In the genomic region with DNA sequence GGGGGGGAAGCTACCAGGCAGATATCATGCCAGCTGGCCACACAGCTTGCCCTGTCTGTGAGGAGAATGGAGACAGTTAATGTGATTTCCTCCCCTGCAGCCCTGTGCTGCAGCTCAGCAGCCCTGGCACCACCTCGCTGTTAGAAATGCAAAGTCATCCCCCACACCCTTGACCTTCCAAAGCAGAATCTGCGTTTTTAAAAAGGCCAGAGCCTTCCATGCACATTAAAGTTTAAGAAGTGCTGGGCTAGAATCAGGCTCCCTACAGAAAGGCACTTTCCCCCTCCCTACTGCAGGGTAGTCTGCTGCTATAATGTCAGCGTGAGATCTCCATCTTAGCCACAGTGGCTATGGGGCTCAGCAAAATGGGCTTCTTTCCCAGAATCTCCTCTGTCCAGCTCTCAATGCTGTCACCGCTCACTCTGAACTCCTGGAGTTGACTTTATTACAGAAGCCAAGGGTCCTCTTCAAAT, we compare ENCODE assay signal across 8 mouse cellular contexts. TPM values are rescaled to one million over a fixed set of nuclear protein-coding genes. Genes with fewer than 3 reads are reported as not detected.
DNase-seq lines count a peak whose midpoint lies in the region; ATAC-seq and TF ChIP-seq lines count a peak whose summit lies in the region.

No protein-coding gene starts in this region.

- H3K36me3 ChIP-seq in lung, postnatal 0 days (ENCODE audit: insufficient read depth, low read length) = no peaks in the 10 kb centered on the region

- TF ChIP-seq EP300 in lung, postnatal 0 days (IDR thresholded peaks at IDR 0.05) = no peak

- no peak for TF ChIP-seq CTCF in lung, postnatal 0 days (IDR thresholded peaks at IDR 0.05)

- H3K27me3 ChIP-seq in lung, postnatal 0 days (replicated peaks; ENCODE audit: insufficient read depth, low read length) = no peaks in the 10 kb centered on the region

- ATAC-seq in lung, postnatal 0 days = 0 out of 2 replicates have a peak, but pooled peaks have one; percentile 16
- ATAC-seq in erythroid progenitor cell, adult 5-6 weeks (replicated peaks; ENCODE audit: low FRiP score, poor library complexity, severe bottlenecking) = peak; percentile 98
- no peak for ATAC-seq in activated CD4-positive, CD25-positive, alpha-beta regulatory T cell, adult 4 months

- H3K4me1 ChIP-seq in lung, postnatal 0 days (ENCODE audit: insufficient read depth, low read depth, low read length) = no peaks in the 10 kb centered on the region

- 27% methylated on average over 4 of the region's 4 CpGs for WGBS in lung, postnatal 0 days

- no peak overlapping the region for H3K9ac ChIP-seq in lung, postnatal 0 days (replicated peaks; ENCODE audit: low read depth)

- no peak overlapping the region for H3K27ac ChIP-seq in lung, postnatal 0 days (ENCODE audit: low read length)

- H3K4me2 ChIP-seq in lung, postnatal 0 days (replicated peaks; ENCODE audit: low read depth, low read length) = no peak overlapping the region

- H3K4me3 ChIP-seq in lung, postnatal 0 days (ENCODE audit: low read depth, low read length) = no peak overlapping the region

- DNase-seq in adrenal gland, adult (ENCODE audit: inconsistent age in 2 of 2, low spot score in 1 of 2) = peak; percentile 72 to 89
- DNase-seq in adrenal gland, postnatal 4 days (ENCODE audit: low spot score in 2 of 2) = no peak
- DNase-seq in lung, postnatal 0 days (ENCODE audit: low spot score) = peak; percentile 61
- no peak for DNase-seq in lung, postnatal 25 days (ENCODE audit: low spot score)
- peak; percentile 24 for DNase-seq in lung, postnatal 10 days
- no peak for DNase-seq in right cerebral cortex, postnatal 14 days

- no peaks in the 10 kb centered on the region for H3K9me3 ChIP-seq in lung, postnatal 0 days (ENCODE audit: low read length)

RNA-seq across cellular contexts. Expression of a gene that starts 10.8 kb away (rescaled TPM):
- total RNA-seq in adrenal gland, postnatal 4 days (2021) = 10 to 100 TPM; 57.2 to 75.8 TPM
- 14.6 and 16.0 TPM in 2 replicates for polyA plus RNA-seq in lung, postnatal 0 days (2015; fragmentation: Nextera tagmentation; extraction: Ambion mirVana)
- 2,179 and 2,513 TPM in 2 replicates for total RNA-seq in erythroid progenitor cell, adult 5-6 weeks (2015; ENCODE audit: low replicate concordance)
- 2,141 and 2,792 TPM in 2 replicates for total RNA-seq in erythroid progenitor cell, adult 5-6 weeks (2017; ENCODE audit: low replicate concordance)
- 10 to 100 TPM; 19.2 to 22.1 TPM for polyA plus RNA-seq in activated CD4-positive, CD25-positive, alpha-beta regulatory T cell, adult 4 months (2017; shearing (Covaris generic))

RNA-seq across cellular contexts. Expression of a gene that starts 45.7 kb away (rescaled TPM):
- 10 to 100 TPM; 75.6 to 77.6 TPM for total RNA-seq in adrenal gland, postnatal 4 days (2021)
- 19.8 and 22.4 TPM in 2 replicates for polyA plus RNA-seq in lung, postnatal 0 days (2015; fragmentation: Nextera tagmentation; extraction: Ambion mirVana)
- 124 and 134 TPM in 2 replicates for total RNA-seq in erythroid progenitor cell, adult 5-6 weeks (2015; ENCODE audit: low replicate concordance)
- total RNA-seq in erythroid progenitor cell, adult 5-6 weeks (2017; ENCODE audit: low replicate concordance) = 62.9 and 115 TPM in 2 replicates
- polyA plus RNA-seq in activated CD4-positive, CD25-positive, alpha-beta regulatory T cell, adult 4 months (2017; shearing (Covaris generic)) = 10 to 100 TPM in 1 of 2 experiments, 1 to 10 TPM in 1; 5.6 to 10.3 TPM

Comparison
In these comparisons a context has a peak if more than half of its experiments do, and no peak if none do; other contexts are left out.
1. DNase-seq: peak in adrenal gland, adult (2 of 2), lung, postnatal 0 days (single experiment) and lung, postnatal 10 days (single experiment); none in adrenal gland, postnatal 4 days (0 of 2), lung, postnatal 25 days (single experiment) and right cerebral cortex, postnatal 14 days (single experiment).
2. RNA of a gene that starts 10.8 kb away (total RNA-seq): 2,141 to 2,792 TPM in erythroid progenitor cell, adult 5-6 weeks; 57.2 to 75.8 TPM in adrenal gland, postnatal 4 days; every median in the first group is over 10 times any median in the second.